Mouse (Mus musculus): ENCODE results near the gene Dlg1. TPM values are rescaled to one million over a fixed set of nuclear protein-coding genes. Genes with fewer than 3 reads are reported as not detected.

The Dlg1 gene
- polyA plus RNA-seq, 1 experiment = 23.2 TPM

GRCm38 (mm10) chr16:31687766-31688165 is 24.5 kb downstream of the Dlg1 start:
- Histone ChIP-seq H3K79me2 (ENCODE audit: control insufficient read depth, insufficient read depth) (peaks cover 84% of the 10 kb centered on the region), H3K36me3 (ENCODE audit: control insufficient read depth, insufficient read depth) (peaks cover 16% of the 10 kb centered on the region), H3ac (ENCODE audit: control insufficient read depth, insufficient read length, low read depth) (no peak overlapping the region), H3K4me3 (ENCODE audit: insufficient read depth, poor library complexity, severe bottlenecking) (no peak overlapping the region), H3K79me3 (ENCODE audit: low read depth) (peaks cover 39% of the 10 kb centered on the region), H3K27me3 (ENCODE audit: control insufficient read depth, insufficient read depth, insufficient read length) (no peaks in the 10 kb centered on the region)
- TF ChIP-seq USF1 (IDR thresholded peaks at IDR 0.05; ENCODE audit: low read depth) (no peak), MYOD1 (IDR thresholded peaks at IDR 0.05; ENCODE audit: control insufficient read depth, insufficient read length, low read depth) (no peak)

- Histone ChIP-seq H3K4me3 (ENCODE audit: insufficient read depth, poor library complexity, severe bottlenecking) (no peak overlapping the region), H3K79me3 (ENCODE audit: low read depth) (peaks cover 46% of the 10 kb centered on the region), H3K27me3 (ENCODE audit: control insufficient read depth, insufficient read depth, insufficient read length) (no peaks in the 10 kb centered on the region), H3K36me3 (ENCODE audit: control insufficient read depth, insufficient read depth) (peaks cover 3% of the 10 kb centered on the region), H3ac (ENCODE audit: control insufficient read depth, insufficient read length, low read depth) (no peak overlapping the region), H3K79me2 (ENCODE audit: control insufficient read depth, insufficient read depth) (peaks cover 89% of the 10 kb centered on the region)
- peak; percentile 30 for TF ChIP-seq USF1 (IDR thresholded peaks at IDR 0.05; ENCODE audit: low read depth)
- no peak for TF ChIP-seq FOSL1 (IDR thresholded peaks at IDR 0.05; ENCODE audit: insufficient read depth, low read length, poor library complexity, severe bottlenecking)
Measured at GRCm38 (mm10) chr16:31695286-31696020, 32.2 kb downstream of the Dlg1 start.

- no peak overlapping the region for H3ac ChIP-seq (ENCODE audit: control insufficient read depth, insufficient read length, low read depth)
- H3K36me3 ChIP-seq (ENCODE audit: control insufficient read depth, insufficient read depth) = peaks cover 3% of the 10 kb centered on the region
- H3K79me2 ChIP-seq (ENCODE audit: control insufficient read depth, insufficient read depth) = peaks cover 90% of the 10 kb centered on the region
- no peaks in the 10 kb centered on the region for H3K27me3 ChIP-seq (ENCODE audit: control insufficient read depth, insufficient read depth, insufficient read length)
- H3K4me3 ChIP-seq (ENCODE audit: insufficient read depth, poor library complexity, severe bottlenecking) = no peak overlapping the region
- peaks cover 44% of the 10 kb centered on the region for H3K79me3 ChIP-seq (ENCODE audit: low read depth)
- TF ChIP-seq FOSL1 (IDR thresholded peaks at IDR 0.05; ENCODE audit: insufficient read depth, low read length, poor library complexity, severe bottlenecking) (no peak), MYOD1 (IDR thresholded peaks at IDR 0.05; ENCODE audit: control insufficient read depth, insufficient read length, low read depth) (no peak), CTCF (IDR thresholded peaks at IDR 0.05; ENCODE audit: control insufficient read depth, insufficient read depth, insufficient read length) (no peak), CEBPB (IDR thresholded peaks at IDR 0.05; ENCODE audit: low read depth) (no peak), USF1 (IDR thresholded peaks at IDR 0.05; ENCODE audit: low read depth) (no peak), MAX (IDR thresholded peaks at IDR 0.05) (no peak), MYOG (IDR thresholded peaks at IDR 0.05; ENCODE audit: control insufficient read depth, extremely low read depth, insufficient read length) (no peak)
Measured at GRCm38 (mm10) chr16:31696367-31696766, 33.1 kb downstream of the Dlg1 start.

GRCm38 (mm10) chr16:31697341-31697740 is 34.1 kb downstream of the Dlg1 start:
- TF ChIP-seq MYOG (IDR thresholded peaks at IDR 0.05; ENCODE audit: control insufficient read depth, extremely low read depth, insufficient read length) (no peak), MAX (IDR thresholded peaks at IDR 0.05) (no peak), CEBPB (IDR thresholded peaks at IDR 0.05; ENCODE audit: low read depth) (no peak), MYOD1 (IDR thresholded peaks at IDR 0.05; ENCODE audit: control insufficient read depth, insufficient read length, low read depth) (no peak), CTCF (IDR thresholded peaks at IDR 0.05; ENCODE audit: control insufficient read depth, insufficient read depth, insufficient read length) (no peak)
- Histone ChIP-seq H3K79me3 (ENCODE audit: low read depth) (peaks cover 52% of the 10 kb centered on the region), H3ac (ENCODE audit: control insufficient read depth, insufficient read length, low read depth) (no peak overlapping the region), H3K4me3 (ENCODE audit: insufficient read depth, poor library complexity, severe bottlenecking) (no peak overlapping the region), H3K36me3 (ENCODE audit: control insufficient read depth, insufficient read depth) (peaks cover 3% of the 10 kb centered on the region), H3K79me2 (ENCODE audit: control insufficient read depth, insufficient read depth) (peaks cover 95% of the 10 kb centered on the region), H3K27me3 (ENCODE audit: control insufficient read depth, insufficient read depth, insufficient read length) (no peaks in the 10 kb centered on the region)

- H3K36me3 ChIP-seq (ENCODE audit: control insufficient read depth, insufficient read depth) = no peaks in the 10 kb centered on the region
- no peak overlapping the region for H3ac ChIP-seq (ENCODE audit: control insufficient read depth, insufficient read length, low read depth)
- TF ChIP-seq USF1 (IDR thresholded peaks at IDR 0.05; ENCODE audit: low read depth) = no peak
- no peaks in the 10 kb centered on the region for H3K27me3 ChIP-seq (ENCODE audit: control insufficient read depth, insufficient read depth, insufficient read length)
- H3K79me2 ChIP-seq (ENCODE audit: control insufficient read depth, insufficient read depth) = peaks cover 98% of the 10 kb centered on the region
- no peak overlapping the region for H3K4me3 ChIP-seq (ENCODE audit: insufficient read depth, poor library complexity, severe bottlenecking)
- H3K79me3 ChIP-seq (ENCODE audit: low read depth) = peaks cover 60% of the 10 kb centered on the region
Measured at GRCm38 (mm10) chr16:31705213-31705612, 42.0 kb downstream of the Dlg1 start.

GRCm38 (mm10) chr16:31705904-31706303 is 42.7 kb downstream of the Dlg1 start:
- no peak for TF ChIP-seq CTCF (IDR thresholded peaks at IDR 0.05; ENCODE audit: control insufficient read depth, insufficient read depth, insufficient read length)
- TF ChIP-seq MYOD1 (IDR thresholded peaks at IDR 0.05; ENCODE audit: control insufficient read depth, insufficient read length, low read depth) = no peak
- TF ChIP-seq USF1 (IDR thresholded peaks at IDR 0.05; ENCODE audit: low read depth) = no peak
- TF ChIP-seq FOSL1 (IDR thresholded peaks at IDR 0.05; ENCODE audit: insufficient read depth, low read length, poor library complexity, severe bottlenecking) = no peak
- Histone ChIP-seq H3K36me3 (ENCODE audit: control insufficient read depth, insufficient read depth) (no peaks in the 10 kb centered on the region), H3K27me3 (ENCODE audit: control insufficient read depth, insufficient read depth, insufficient read length) (no peaks in the 10 kb centered on the region), H3K79me3 (ENCODE audit: low read depth) (peaks cover 62% of the 10 kb centered on the region), H3K4me3 (ENCODE audit: insufficient read depth, poor library complexity, severe bottlenecking) (no peak overlapping the region), H3K79me2 (ENCODE audit: control insufficient read depth, insufficient read depth) (peaks cover 98% of the 10 kb centered on the region), H3ac (ENCODE audit: control insufficient read depth, insufficient read length, low read depth) (no peak overlapping the region)

Measured in C2C12 (cell line).